Mouse (Mus musculus): Measurements from ENCODE around the gene Sipa1l2.

Sipa1l2 gene

GRCm38 (mm10) chr8:125510861-125511668, 58.5 kb downstream of the Sipa1l2 start:
- no peak for DNase-seq

- no peak for DNase-seq
These were observed 59.8 kb downstream of the Sipa1l2 start for GRCm38 (mm10) chr8:125509776-125510175.

- DNase-seq = no peak
These were observed 60.4 kb downstream of the Sipa1l2 start for GRCm38 (mm10) chr8:125509175-125509574.

DNA sequence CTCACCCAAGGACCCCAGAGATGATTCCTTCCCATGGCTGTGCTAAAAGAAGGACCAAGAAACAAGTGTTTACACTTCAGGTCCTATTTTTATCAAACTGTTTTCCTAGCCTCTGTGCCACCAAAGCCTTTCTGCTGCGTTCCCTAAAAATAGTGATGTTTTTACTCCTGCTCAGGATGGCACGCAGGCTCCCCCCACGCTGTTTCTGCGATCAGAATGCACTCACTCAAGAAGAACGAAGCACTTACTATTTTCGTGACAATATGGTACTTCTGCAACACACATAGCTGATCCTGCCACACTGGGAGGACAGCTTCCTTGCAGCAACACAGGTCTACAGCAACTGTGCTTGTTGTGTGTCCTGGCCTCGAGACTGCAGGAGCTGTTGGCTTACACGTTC, 62.3 kb downstream of the Sipa1l2 start:
- DNase-seq = no peak

DNA sequence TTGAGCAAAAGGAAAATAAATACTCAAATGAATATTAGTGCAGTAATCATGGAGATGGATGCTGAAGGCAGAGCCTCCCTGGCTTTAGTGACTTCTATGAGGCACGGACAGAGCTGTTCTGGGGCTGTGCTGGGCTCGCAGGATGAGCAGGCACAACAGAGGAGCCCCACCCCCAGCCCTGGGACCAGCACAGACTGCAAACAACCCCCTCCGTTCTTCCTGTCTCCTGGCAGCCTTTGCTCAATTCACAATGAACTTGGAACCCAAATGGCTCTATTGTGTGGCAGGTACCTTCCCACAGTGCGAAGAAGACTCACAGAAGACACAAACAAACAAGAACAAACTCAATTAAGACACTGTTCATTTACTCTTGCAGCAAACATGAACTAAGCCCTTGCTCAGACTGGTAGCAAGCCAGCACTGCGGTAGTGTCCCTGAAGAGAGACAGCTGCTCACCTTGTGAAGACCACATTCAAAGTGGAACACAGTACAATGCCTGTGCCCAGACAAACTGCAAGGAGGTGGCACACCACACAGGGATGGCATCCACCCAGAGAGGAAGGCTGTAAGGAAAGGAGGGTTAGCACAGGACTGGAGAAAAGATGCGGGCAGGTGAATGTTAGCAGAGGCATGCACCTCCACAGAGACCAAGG, 64.9 kb downstream of the Sipa1l2 start:
- DNase-seq = peak; percentile 59

DNA sequence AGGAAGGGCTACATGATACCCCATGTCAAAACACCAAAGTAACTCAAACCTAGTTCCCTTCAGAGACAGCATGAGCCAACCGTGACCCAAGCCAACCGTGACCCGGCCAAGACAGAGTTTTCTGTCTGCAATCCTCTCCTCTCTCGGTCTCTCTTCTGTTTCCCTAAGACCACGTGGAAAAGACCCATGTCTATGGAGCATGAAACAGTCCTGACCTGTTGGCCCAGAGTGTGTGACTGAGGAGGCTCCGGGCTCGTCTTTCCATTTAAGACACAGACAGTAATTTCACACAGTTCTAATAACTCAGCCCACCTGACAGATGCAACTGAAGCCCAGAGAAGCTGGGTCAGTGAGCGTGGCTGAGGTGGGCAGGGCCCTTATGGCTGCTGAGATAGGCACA, 65.8 kb downstream of the Sipa1l2 start:
- DNase-seq = no peak

GRCm38 (mm10) chr8:125502828-125503227, 66.8 kb downstream of the Sipa1l2 start:
- no peak for DNase-seq

GRCm38 (mm10) chr8:125500005-125500404, 69.6 kb downstream of the Sipa1l2 start:
- DNase-seq = no peak

GRCm38 (mm10) chr8:125498508-125498907, 71.1 kb downstream of the Sipa1l2 start:
- no peak for DNase-seq

GRCm38 (mm10) chr8:125495545-125495944, 74.1 kb downstream of the Sipa1l2 start:
- peak; percentile 54 for DNase-seq

DNA sequence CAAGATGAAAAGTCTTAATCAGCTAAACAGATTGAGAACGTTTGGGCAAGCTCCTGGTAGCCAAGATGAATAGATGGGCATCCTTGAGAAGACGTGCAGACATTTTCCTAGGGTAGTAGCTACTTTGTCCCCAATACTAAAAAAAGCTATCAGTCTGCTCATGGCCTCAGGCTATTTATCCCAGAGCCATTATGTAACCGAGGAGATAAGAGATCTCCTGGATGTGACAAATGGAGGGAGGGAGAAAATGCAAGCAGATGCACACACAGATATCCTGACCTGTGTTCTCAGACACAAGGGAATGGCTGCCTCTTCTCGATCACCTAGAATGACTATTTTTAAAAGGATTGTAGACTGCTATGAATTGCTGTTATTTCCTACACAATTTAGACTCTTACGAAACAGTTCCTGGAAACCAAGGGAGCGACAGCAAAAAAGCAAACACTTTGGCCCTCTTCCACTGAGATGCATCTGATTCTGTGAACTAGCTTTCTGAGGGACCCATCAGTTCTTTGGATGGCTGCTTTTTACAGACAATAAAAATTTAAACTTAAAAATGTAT, 76.3 kb downstream of the Sipa1l2 start:
- DNase-seq = no peak

DNA sequence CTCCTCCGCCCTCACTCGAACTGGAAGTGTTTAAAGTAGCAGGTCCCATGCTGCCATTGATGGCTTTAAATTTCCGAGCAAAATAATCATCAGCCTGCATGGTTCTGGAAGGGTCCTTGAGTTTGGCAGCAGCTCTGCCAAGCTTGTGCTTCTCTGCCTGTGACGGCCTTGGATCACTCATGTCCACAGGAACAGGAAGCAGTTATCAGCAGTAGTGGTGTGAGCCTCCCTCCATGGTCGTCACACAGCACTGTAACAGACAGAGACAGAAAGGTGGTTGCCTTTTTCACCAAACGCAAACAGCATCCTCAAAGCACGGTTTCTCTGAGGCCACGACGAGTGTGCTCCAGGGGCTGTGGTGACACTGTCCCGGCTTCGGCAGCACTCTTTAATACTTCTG, 77.2 kb downstream of the Sipa1l2 start:
- DNase-seq = no peak

- no peak for DNase-seq
These were observed 80.9 kb downstream of the Sipa1l2 start for GRCm38 (mm10) chr8:125488747-125489146.

DNA sequence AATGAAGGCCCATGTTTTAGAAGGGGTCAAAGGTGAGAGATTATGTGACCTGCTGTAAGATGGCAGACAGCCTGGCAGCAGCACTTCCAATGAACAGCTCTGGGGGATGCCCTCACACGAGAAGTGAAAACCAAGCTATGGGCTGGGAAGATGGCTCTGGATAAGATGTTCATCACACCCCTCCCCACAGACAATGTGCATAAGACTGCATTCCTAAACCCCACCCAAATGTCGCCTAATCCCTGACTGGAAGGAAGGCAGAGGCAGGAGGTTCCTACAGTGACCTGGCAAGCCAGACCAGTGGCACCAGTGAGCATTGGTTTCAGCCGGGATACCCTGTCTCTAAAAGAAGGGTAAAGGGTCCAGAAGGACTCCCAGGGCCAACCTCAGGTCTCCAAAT, 83.9 kb downstream of the Sipa1l2 start:
- DNase-seq = no peak

GRCm38 (mm10) chr8:125484530-125485196, 84.9 kb downstream of the Sipa1l2 start:
- no peak for DNase-seq

GRCm38 (mm10) chr8:125482491-125483096, 87.0 kb downstream of the Sipa1l2 start:
- DNase-seq = no peak

GRCm38 (mm10) chr8:125474876-125475275, 94.7 kb downstream of the Sipa1l2 start:
- peak; percentile 76 for DNase-seq

GRCm38 (mm10) chr8:125471374-125471773, 98.2 kb downstream of the Sipa1l2 start:
- no peak for DNase-seq

DNA sequence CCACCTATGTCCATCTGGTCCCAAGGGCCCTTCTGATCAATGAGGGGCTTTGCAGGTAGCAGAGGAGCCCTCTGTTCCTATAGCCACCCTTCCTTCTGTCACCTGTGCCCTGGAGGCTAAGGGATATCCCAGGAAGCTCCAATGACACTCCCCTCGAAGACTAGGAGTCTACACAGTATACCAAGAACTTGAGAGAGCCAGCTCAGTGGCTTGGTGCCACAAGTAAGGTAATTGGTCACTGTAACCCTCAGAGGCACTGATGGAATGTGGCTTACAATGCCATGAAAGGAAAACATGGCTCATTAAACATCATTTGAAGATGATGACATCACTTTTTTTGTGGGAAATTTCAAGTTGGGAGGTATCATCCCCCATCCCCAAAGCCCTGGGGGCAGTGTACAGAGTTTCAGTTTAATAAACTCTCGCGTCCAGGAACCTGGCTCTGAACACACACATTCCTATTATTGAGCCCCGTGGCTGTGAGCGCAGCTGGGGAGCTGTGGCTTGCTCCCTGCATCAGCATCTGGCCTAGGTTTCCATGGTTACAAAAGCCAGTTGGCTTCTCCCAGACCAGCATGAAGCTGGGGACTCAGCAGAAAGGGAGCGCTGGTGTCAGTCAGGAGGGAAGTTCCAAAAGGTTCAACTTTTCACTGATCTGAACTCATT, 104.3 kb downstream of the Sipa1l2 start:
- no peak for DNase-seq

DNA sequence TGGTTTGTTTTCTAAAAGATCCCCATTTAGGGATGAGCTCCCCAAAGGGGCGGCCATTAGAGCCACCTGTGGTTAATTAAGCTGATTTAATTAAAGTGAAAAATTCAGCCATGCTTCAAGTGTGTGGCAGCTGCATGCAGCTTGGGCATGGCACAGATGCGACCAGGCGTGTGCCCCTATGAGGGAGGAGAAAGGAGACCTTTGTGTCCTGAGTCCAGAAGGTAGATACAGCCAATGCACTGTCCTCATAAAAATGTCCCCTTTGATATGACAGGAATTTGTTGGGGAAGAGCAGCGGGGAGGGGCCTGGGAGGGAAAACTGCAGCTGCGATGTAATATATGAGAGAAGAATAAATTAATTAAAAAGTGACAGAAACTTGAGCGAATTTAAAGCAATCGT, 106.7 kb downstream of the Sipa1l2 start:
- DNase-seq = no peak

GRCm38 (mm10) chr8:125461504-125461903, 108.1 kb downstream of the Sipa1l2 start:
- DNase-seq = no peak

GRCm38 (mm10) chr8:125460602-125461001, 109.0 kb downstream of the Sipa1l2 start:
- DNase-seq = no peak

DNA sequence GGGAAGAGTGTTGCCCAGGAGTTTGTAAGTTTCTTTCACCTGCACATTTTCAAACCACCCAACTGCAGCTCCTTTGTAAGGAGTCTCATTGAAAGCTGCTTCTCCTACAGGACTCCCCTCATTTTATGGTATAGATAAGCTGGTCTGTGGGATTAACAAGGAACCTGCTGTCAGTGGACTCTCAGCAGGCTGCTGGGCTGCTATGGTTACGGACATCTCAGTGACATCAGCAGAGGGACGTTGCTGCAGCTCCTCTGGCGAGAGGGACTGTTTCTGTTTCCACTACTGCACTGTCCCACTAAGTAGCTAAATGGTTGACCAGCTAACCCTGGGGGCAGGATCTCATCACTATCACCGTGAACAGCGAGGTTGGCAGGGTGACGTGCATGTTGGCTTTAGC, 120.6 kb downstream of the Sipa1l2 start:
- DNase-seq = no peak
